Mouse (Mus musculus) CH12.LX (cell line): ENCODE data around the gene Cfap58. TPM values are rescaled to one million over a fixed set of nuclear protein-coding genes. Genes with fewer than 3 reads are reported as not detected.

ENCODE experiments used
- DNase-seq: peaks from one replicate; pipeline ENCODE4 v3.0.0-alpha.2; 2013; ENCODE audit errors: extremely low read depth
- H3K27ac ChIP-seq: 2 replicates; pipeline ENCODE4 v1.5.1; 2012; ENCODE audit warnings: low read depth, mild to moderate bottlenecking, control low read depth, moderate library complexity; ENCODE audit not compliant: insufficient read depth
- H3K27me3 ChIP-seq: replicated peaks from 2 replicates; pipeline ENCODE3; 2012; ENCODE audit warnings: inconsistent platforms
- H3K36me3 ChIP-seq, 2 experiments: replicated peaks in 1 of 2; 2 replicates each; pipeline versions ENCODE3 to v1.6.1; 2012; ENCODE audit warnings: inconsistent platforms in 1 of 2, low read length in 1 of 2, mild to moderate bottlenecking in 1 of 2, mixed read lengths in 1 of 2, moderate library complexity in 1 of 2; ENCODE audit not compliant: control insufficient read depth in 1 of 2, insufficient read depth in 1 of 2
- H3K4me1 ChIP-seq, 2 experiments: 2 replicates each; pipeline ENCODE4 v1.6.1; 2012; ENCODE audit warnings: inconsistent platforms in 1 of 2, moderate library complexity in 1 of 2; ENCODE audit not compliant: insufficient read depth in 2 of 2, control insufficient read depth in 1 of 2
- H3K4me2 ChIP-seq: 2 replicates; pipeline ENCODE4 v1.6.1; 2012; ENCODE audit warnings: low read depth, mild to moderate bottlenecking, control low read depth; ENCODE audit not compliant: poor library complexity, insufficient read depth, severe bottlenecking
- H3K4me3 ChIP-seq, 3 experiments: fragments of 150-350 bp in 1 of 3; sonication (generic) in 1 of 3; replicated peaks in 1 of 3; 2 replicates each; pipeline versions ENCODE3 to v1.5.1; 2011 to 2012; ENCODE audit warnings: low read depth in 2 of 3, low read length in 2 of 3, mild to moderate bottlenecking in 2 of 3, moderate library complexity in 2 of 3, control low read depth in 1 of 3, improper control_type of control experiment in 1 of 3, inconsistent platforms in 1 of 3, mixed read lengths in 1 of 3; ENCODE audit not compliant: poor library complexity in 1 of 3
- H3K79me2 ChIP-seq: replicated peaks from 2 replicates; pipeline ENCODE4 v1.6.1; 2012; ENCODE audit warnings: mild to moderate bottlenecking, moderate library complexity; ENCODE audit not compliant: control insufficient read depth, poor library complexity, insufficient read depth, severe bottlenecking; ENCODE audit errors: extremely low read depth
- H3K9ac ChIP-seq: 2 replicates; pipeline ENCODE4 v1.6.1; 2012; ENCODE audit warnings: low read depth, mild to moderate bottlenecking, control low read depth, moderate library complexity; ENCODE audit not compliant: insufficient read depth
- H3K9me3 ChIP-seq: replicated peaks from 2 replicates; pipeline ENCODE3; 2012; ENCODE audit warnings: low read length, inconsistent platforms, mixed read lengths
- BHLHE40 ChIP-seq: IDR thresholded peaks from 2 replicates; pipeline ENCODE4 v1.6.1; 2011; ENCODE audit warnings: mild to moderate bottlenecking, low read depth, low read length, improper control_type of control experiment
- CHD1 ChIP-seq: IDR thresholded peaks from 2 replicates; pipeline ENCODE4 v1.6.1; 2012; ENCODE audit warnings: low read depth, low read length, improper control_type of control experiment, inconsistent platforms
- CHD2 ChIP-seq: IDR thresholded peaks from 2 replicates; pipeline ENCODE4 v1.6.1; 2011; ENCODE audit warnings: low read length, improper control_type of control experiment
- CTCF ChIP-seq, 2 experiments: IDR thresholded peaks in 1 of 2; conservative IDR thresholded peaks in 1 of 2; 2 replicates each; pipeline ENCODE4 v1.5.1; 2011 to 2012; ENCODE audit warnings: low read depth in 2 of 2, low read length in 2 of 2, improper control_type of control experiment in 1 of 2, inconsistent platforms in 1 of 2, mild to moderate bottlenecking in 1 of 2, moderate library complexity in 1 of 2
- E2F4 ChIP-seq: IDR thresholded peaks from 2 replicates; pipeline ENCODE4 v1.6.1; 2011; ENCODE audit warnings: low read depth, low read length, improper control_type of control experiment; ENCODE audit not compliant: insufficient replicate concordance
- EP300 ChIP-seq: IDR thresholded peaks from 2 replicates; pipeline ENCODE4 v1.6.1; 2011; ENCODE audit warnings: low read length, improper control_type of control experiment
- IRF4 ChIP-seq: IDR thresholded peaks from 2 replicates; pipeline ENCODE4 v1.6.1; 2014; ENCODE audit warnings: low read depth, mild to moderate bottlenecking, inconsistent platforms, low read length, improper control_type of control experiment
- JUN ChIP-seq: IDR thresholded peaks from 2 replicates; pipeline ENCODE4 v1.6.1; 2011; ENCODE audit warnings: low read depth, mild to moderate bottlenecking, low read length, improper control_type of control experiment, moderate library complexity; ENCODE audit not compliant: insufficient read depth
- MAFK ChIP-seq: IDR thresholded peaks from 2 replicates; pipeline ENCODE4 v1.6.1; 2011; ENCODE audit warnings: low read length, improper control_type of control experiment; ENCODE audit not compliant: insufficient replicate concordance
- MEF2A ChIP-seq: IDR thresholded peaks from 2 replicates; pipeline ENCODE4 v1.6.1; 2014; ENCODE audit warnings: low read depth, mild to moderate bottlenecking, inconsistent platforms, low read length, improper control_type of control experiment, borderline replicate concordance
- MYC ChIP-seq: IDR thresholded peaks from 2 replicates; pipeline ENCODE4 v1.6.1; 2011; ENCODE audit warnings: low read depth, mild to moderate bottlenecking, improper control_type of control experiment, low read length
- NRF1 ChIP-seq: IDR thresholded peaks from 2 replicates; pipeline ENCODE4 v1.6.1; 2014; ENCODE audit warnings: low read depth, mild to moderate bottlenecking, inconsistent platforms, low read length, improper control_type of control experiment, moderate library complexity
- PAX5 ChIP-seq: IDR thresholded peaks from 2 replicates; pipeline ENCODE4 v1.6.1; 2012; ENCODE audit warnings: low read length, inconsistent platforms, mixed read lengths
- POLR2A ChIP-seq: IDR thresholded peaks from 2 replicates; pipeline ENCODE4 v1.6.1; 2011; ENCODE audit warnings: low read depth, mild to moderate bottlenecking, improper control_type of control experiment, low read length
- RAD21 ChIP-seq: IDR thresholded peaks from 2 replicates; pipeline ENCODE4 v1.6.1; 2011; ENCODE audit warnings: low read depth, mild to moderate bottlenecking, low read length, improper control_type of control experiment, moderate library complexity
- RCOR1 ChIP-seq: conservative IDR thresholded peaks from 2 replicates; pipeline ENCODE4 v1.6.1; 2012; ENCODE audit warnings: low read depth, mild to moderate bottlenecking, inconsistent platforms, low read length, improper control_type of control experiment
- USF2 ChIP-seq: conservative IDR thresholded peaks from 2 replicates; pipeline ENCODE4 v1.6.1; 2011; ENCODE audit warnings: low read depth, low read length, improper control_type of control experiment
- ZNF384 ChIP-seq: IDR thresholded peaks from 2 replicates; pipeline ENCODE4 v1.6.1; 2012; ENCODE audit warnings: low read depth, low read length, improper control_type of control experiment, inconsistent platforms
- dilution Hi-C: fragments of 300-500 bp; cut with MboI; formaldehyde crosslinking; loops from 2 replicates; pipeline ENCODE4 v1.14.3; 2020; ENCODE audit warnings: low sequenced_read_pairs; ENCODE audit not compliant: extremely low pct_unique_long_range_greater_than_20kb, extremely low pct_ligation_motif_present
- in situ Hi-C: fragments of 300-500 bp; cut with MboI; formaldehyde crosslinking; loops from 3 replicates; pipeline ENCODE4 v1.14.3; 2019; ENCODE audit warnings: low sequenced_read_pairs, low pct_ligation_motif_present, low pct_unique_long_range_greater_than_20kb, mixed read lengths
- polyA plus RNA-seq: library from polyadenylated mRNA; unstranded; fragments of >175 nt; gene quantifications from 2 replicates; pipeline ENCODE4 v1.2.1, GENCODE M21; 2012; ENCODE audit warnings: low read depth; ENCODE audit not compliant: insufficient read length
- total RNA-seq, 2 experiments: library from RNA; depleted of rRNA; stranded (reverse); fragments of 300-350 nt in 1 of 2; fragments of >200 nt in 1 of 2; gene quantifications; 2 replicates each; pipeline ENCODE4 v1.2.3; 2012 to 2014

Cfap58 gene
- total and polyA plus RNA-seq, 3 experiments, result 0.13 to 0.27 TPM; not detected in 1

GRCm38 (mm10) chr19:47907596-47907995, 29.9 kb upstream of the Cfap58 start:
- H3K79me2 ChIP-seq, result peaks cover 10% of the 10 kb centered on the region
- H3K36me3 ChIP-seq, result peaks cover 4 to 75% of the 10 kb centered on the region in 2 experiments
- dilution Hi-C loops, result no loop called here
- H3K4me1 ChIP-seq, result peaks cover 23 to 65% of the 10 kb centered on the region in 2 experiments
- TF ChIP-seq MEF2A, result no peak
- TF ChIP-seq JUN, result no peak
- TF ChIP-seq PAX5, result no peak
- TF ChIP-seq BHLHE40, result no peak
- no peak for TF ChIP-seq CTCF (conservative IDR thresholded peaks at IDR 0.05 in 1 of 2, IDR thresholded peaks at IDR 0.05 in 1 of 2; ENCODE audit: low read depth in 2 of 2, low read length in 2 of 2)
- TF ChIP-seq MYC, result no peak
- TF ChIP-seq, all 38 proteins: peak for 0
- no peaks in the 10 kb centered on the region for H3K9me3 ChIP-seq
- H3K4me2 ChIP-seq, result no peak overlapping the region
- DNase-seq, result no peak
- H3K9ac ChIP-seq, result no peak overlapping the region
- in situ Hi-C loops, result no loop called here
- no peak overlapping the region for H3K4me3 ChIP-seq
- H3K27me3 ChIP-seq, result no peaks in the 10 kb centered on the region
- H3K27ac ChIP-seq, result no peak overlapping the region

DNA sequence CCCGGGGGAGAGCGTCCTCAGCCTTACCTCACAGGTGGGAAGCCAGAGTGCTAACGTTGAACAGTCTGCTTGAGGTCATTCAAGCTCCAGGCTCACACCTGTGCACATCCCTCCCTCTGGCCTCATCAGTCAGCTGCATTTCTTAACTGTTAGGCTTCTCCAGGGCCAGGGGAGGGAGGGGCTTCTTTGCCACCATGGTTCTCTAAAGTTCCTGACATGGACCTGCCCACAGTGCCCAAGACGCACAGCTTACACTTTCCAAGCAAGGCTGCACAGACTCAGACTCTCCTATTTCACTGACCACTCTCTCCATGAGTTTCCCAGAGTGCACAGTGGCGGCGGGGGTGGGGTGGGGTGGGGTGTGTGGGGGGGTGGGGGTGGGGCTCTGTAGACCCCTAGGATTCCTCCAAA, 28.5 kb upstream of the Cfap58 start:
- no peak overlapping the region for H3K4me2 ChIP-seq
- no peak overlapping the region for H3K27ac ChIP-seq
- H3K9ac ChIP-seq, result no peak overlapping the region
- DNase-seq, result no peak
- H3K9me3 ChIP-seq, result no peaks in the 10 kb centered on the region
- H3K4me3 ChIP-seq, result no peak overlapping the region
- in situ Hi-C loops (no loop called here), dilution Hi-C loops (no loop called here)
- H3K36me3 ChIP-seq, result peaks cover 4 to 75% of the 10 kb centered on the region in 2 experiments
- peaks cover 23 to 63% of the 10 kb centered on the region in 2 experiments for H3K4me1 ChIP-seq
- no peaks in the 10 kb centered on the region for H3K27me3 ChIP-seq
- peaks cover 10% of the 10 kb centered on the region for H3K79me2 ChIP-seq
- TF ChIP-seq NRF1 (no peak), RCOR1 (no peak), MAFK (no peak), RAD21 (no peak), E2F4 (no peak), IRF4 (no peak), BHLHE40 (no peak), ZNF384 (no peak), POLR2A (no peak), USF2 (no peak), CHD1 (no peak), EP300 (no peak), CHD2 (no peak), JUN (no peak)
